Mouse (Mus musculus): ENCODE measurements around the gene Cntnap2. TPM values are rescaled to one million over a fixed set of nuclear protein-coding genes. Genes with fewer than 3 reads are reported as not detected.
A peak's percentile ranks its signal among the peaks of the same experiment; 100 is the strongest.

Cntnap2 gene
- total and polyA plus RNA-seq, 2 experiments from 2014 or later = 39.8 to 76.6 TPM

- DNase-seq (ENCODE audit: low spot score) = no peak
- Histone ChIP-seq H3K9ac (replicated peaks; ENCODE audit: low read length) (no peak overlapping the region), H3K27me3 (ENCODE audit: insufficient read depth, low read length) (no peaks in the 10 kb centered on the region), H3K27ac (no peak overlapping the region), H3K36me3 (ENCODE audit: insufficient read depth, low read length) (no peaks in the 10 kb centered on the region), H3K4me1 (ENCODE audit: insufficient read depth, low read length) (0 out of 2 replicates have a peak, but pooled peaks cover 3% of the 10 kb centered on the region), H3K4me2 (ENCODE audit: low read depth, low read length) (no peak overlapping the region), H3K9me3 (ENCODE audit: low read length) (no peaks in the 10 kb centered on the region), H3K4me3 (ENCODE audit: low read length) (no peak overlapping the region)
- no peak for TF ChIP-seq CTCF (IDR thresholded peaks at IDR 0.05; ENCODE audit: low read depth)
- no peak for ATAC-seq
Measured at GRCm38 (mm10) chr6:47241379-47241778, 2182.2 kb downstream of the Cntnap2 start.

- Histone ChIP-seq H3K27me3 (ENCODE audit: insufficient read depth, low read length) (no peaks in the 10 kb centered on the region), H3K27ac (peak overlapping the region; percentile 76), H3K4me2 (ENCODE audit: low read depth, low read length) (peak overlapping the region; percentile 56), H3K9me3 (ENCODE audit: low read length) (no peaks in the 10 kb centered on the region), H3K4me1 (ENCODE audit: insufficient read depth, low read length) (0 out of 2 replicates have a peak, but pooled peaks cover 4% of the 10 kb centered on the region), H3K36me3 (ENCODE audit: insufficient read depth, low read length) (no peaks in the 10 kb centered on the region), H3K4me3 (ENCODE audit: low read length) (peak overlapping the region; percentile 37), H3K9ac (replicated peaks; ENCODE audit: low read length) (peak overlapping the region; percentile 45)
- DNase-seq (ENCODE audit: low spot score) (peak; percentile 92), ATAC-seq (peak; percentile 91)
- 19% methylated on average over 6 of the region's 6 CpGs for WGBS
- TF ChIP-seq CTCF (IDR thresholded peaks at IDR 0.05; ENCODE audit: low read depth) = no peak; the same call in 1 of the 2 replicates
Measured at GRCm38 (mm10) chr6:47243863-47244606, 2184.9 kb downstream of the Cntnap2 start.

GRCm38 (mm10) chr6:47244642-47245041 is 2185.5 kb downstream of the Cntnap2 start:
- peak overlapping the region; percentile 45 for H3K9ac ChIP-seq (replicated peaks; ENCODE audit: low read length)
- H3K27me3 ChIP-seq (ENCODE audit: insufficient read depth, low read length) = no peaks in the 10 kb centered on the region
- peak overlapping the region; percentile 37 for H3K4me3 ChIP-seq (ENCODE audit: low read length)
- H3K27ac ChIP-seq = peak overlapping the region; percentile 76
- DNase-seq (ENCODE audit: low spot score) = peak; percentile 41
- peak; percentile 68 for ATAC-seq
- no peaks in the 10 kb centered on the region for H3K9me3 ChIP-seq (ENCODE audit: low read length)
- H3K4me1 ChIP-seq (ENCODE audit: insufficient read depth, low read length) = 0 out of 2 replicates have a peak, but pooled peaks cover 4% of the 10 kb centered on the region
- peak overlapping the region; percentile 56 for H3K4me2 ChIP-seq (ENCODE audit: low read depth, low read length)
- TF ChIP-seq CTCF (IDR thresholded peaks at IDR 0.05; ENCODE audit: low read depth) = no peak
- WGBS = 13% methylated on average over 7 of the region's 7 CpGs
- no peaks in the 10 kb centered on the region for H3K36me3 ChIP-seq (ENCODE audit: insufficient read depth, low read length)

- ATAC-seq (no peak), DNase-seq (ENCODE audit: low spot score) (no peak)
- Histone ChIP-seq H3K4me2 (ENCODE audit: low read depth, low read length) (no peak overlapping the region), H3K36me3 (ENCODE audit: insufficient read depth, low read length) (no peaks in the 10 kb centered on the region), H3K9me3 (ENCODE audit: low read length) (no peaks in the 10 kb centered on the region), H3K9ac (replicated peaks; ENCODE audit: low read length) (no peak overlapping the region), H3K4me3 (ENCODE audit: low read length) (no peak overlapping the region), H3K27me3 (ENCODE audit: insufficient read depth, low read length) (no peaks in the 10 kb centered on the region), H3K4me1 (ENCODE audit: insufficient read depth, low read length) (peaks cover 4% of the 10 kb centered on the region; the same call in 1 of the 2 replicates), H3K27ac (no peak overlapping the region)
- TF ChIP-seq CTCF (IDR thresholded peaks at IDR 0.05; ENCODE audit: low read depth) = no peak
- 76% methylated on average over 2 of the region's 2 CpGs for WGBS
Measured at GRCm38 (mm10) chr6:47255270-47255669, 2196.1 kb downstream of the Cntnap2 start.

- no peak overlapping the region for H3K4me3 ChIP-seq (ENCODE audit: low read length)
- H3K4me1 ChIP-seq (ENCODE audit: insufficient read depth, low read length) = peaks cover 4% of the 10 kb centered on the region; the same call in 1 of the 2 replicates
- no peaks in the 10 kb centered on the region for H3K36me3 ChIP-seq (ENCODE audit: insufficient read depth, low read length)
- H3K4me2 ChIP-seq (ENCODE audit: low read depth, low read length) = no peak overlapping the region
- WGBS = 70% methylated on average over 4 of the region's 4 CpGs
- ATAC-seq (no peak), DNase-seq (ENCODE audit: low spot score) (no peak)
- H3K9ac ChIP-seq (replicated peaks; ENCODE audit: low read length) = no peak overlapping the region
- TF ChIP-seq CTCF (IDR thresholded peaks at IDR 0.05; ENCODE audit: low read depth) = no peak
- H3K27me3 ChIP-seq (ENCODE audit: insufficient read depth, low read length) = no peaks in the 10 kb centered on the region
- H3K27ac ChIP-seq = no peak overlapping the region
- H3K9me3 ChIP-seq (ENCODE audit: low read length) = no peaks in the 10 kb centered on the region
Measured at GRCm38 (mm10) chr6:47256227-47256887, 2197.2 kb downstream of the Cntnap2 start.

- WGBS = 53% methylated on average over 3 of the region's 3 CpGs
Measured at GRCm38 (mm10) chr6:47256918-47257506, 2197.9 kb downstream of the Cntnap2 start.

More at GRCm38 (mm10) chr6:47256918-47257506, 2197.9 kb downstream of the Cntnap2 start:
- no peak overlapping the region for H3K27ac ChIP-seq
- no peak overlapping the region for H3K4me2 ChIP-seq (ENCODE audit: low read depth, low read length)
- H3K4me1 ChIP-seq (ENCODE audit: insufficient read depth, low read length) = peaks cover 4% of the 10 kb centered on the region; the same call in 1 of the 2 replicates
- H3K9me3 ChIP-seq (ENCODE audit: low read length) = no peaks in the 10 kb centered on the region
- H3K4me3 ChIP-seq (ENCODE audit: low read length) = no peak overlapping the region
- ATAC-seq (no peak), DNase-seq (ENCODE audit: low spot score) (no peak)
- no peak for TF ChIP-seq CTCF (IDR thresholded peaks at IDR 0.05; ENCODE audit: low read depth)
- no peaks in the 10 kb centered on the region for H3K36me3 ChIP-seq (ENCODE audit: insufficient read depth, low read length)
- no peaks in the 10 kb centered on the region for H3K27me3 ChIP-seq (ENCODE audit: insufficient read depth, low read length)
- H3K9ac ChIP-seq (replicated peaks; ENCODE audit: low read length) = no peak overlapping the region
